Mouse (Mus musculus) adrenal gland, adult 18-20 months (tissue): Measurements from ENCODE around the gene T2. TPM values are rescaled to one million over a fixed set of nuclear protein-coding genes. Genes with fewer than 3 reads are reported as not detected.

Experiments
- DNase-seq, 2 experiments: peaks; one replicate each; pipeline ENCODE4 v3.0.0; 2021 to 2022; ENCODE audit warnings: low spot score in 2 of 2
- total RNA-seq, 2 experiments: library from RNA; stranded (reverse); gene quantifications; 1 replicate in 1 of 2; 2 replicates in 1 of 2; pipeline ENCODE4 v1.2.3; 2021

The T2 gene
- total RNA-seq, 2 experiments from 2014 or later: not detected

DNA sequence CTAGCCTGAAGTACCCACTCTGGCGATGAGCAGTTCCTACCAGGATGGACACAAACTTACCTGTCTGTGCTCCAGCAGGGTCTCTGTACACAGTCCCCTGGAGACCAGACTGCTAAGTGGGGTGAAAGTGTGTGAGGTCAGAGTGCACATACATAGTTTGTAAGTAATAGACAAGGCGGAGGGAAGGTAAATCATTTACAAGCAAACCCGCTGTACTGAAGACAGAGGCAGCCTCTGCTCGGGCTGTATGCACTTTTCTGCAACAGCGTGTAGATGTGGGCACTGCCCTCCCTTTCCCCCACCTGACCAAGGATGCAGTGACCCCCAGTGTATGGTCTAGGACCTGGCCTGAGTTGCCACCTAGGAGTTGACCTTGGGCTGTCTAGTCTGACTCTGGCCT lies 57.9 kb downstream of the T2 start:
- no peak for DNase-seq

DNA sequence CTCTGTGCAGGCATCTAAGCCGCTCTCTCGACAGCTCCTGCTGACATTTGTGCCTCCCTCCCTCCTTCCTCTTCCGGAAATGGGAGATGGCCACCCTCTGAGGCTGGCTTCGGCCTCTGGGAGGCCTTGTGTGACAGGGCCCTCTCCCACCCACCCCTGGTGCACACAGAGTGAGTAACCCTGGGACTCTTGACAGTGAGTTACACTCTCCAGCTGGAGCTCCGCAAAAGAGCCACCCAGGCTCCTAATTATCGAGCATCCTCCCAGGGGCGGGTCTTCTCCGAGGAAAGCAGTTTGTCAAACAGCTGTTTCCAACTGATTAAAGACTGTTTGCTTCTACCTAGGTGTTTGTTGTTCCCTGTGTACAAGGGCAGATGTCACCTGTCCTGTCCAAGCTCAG lies 59.7 kb downstream of the T2 start:
- DNase-seq: no peak

DNA sequence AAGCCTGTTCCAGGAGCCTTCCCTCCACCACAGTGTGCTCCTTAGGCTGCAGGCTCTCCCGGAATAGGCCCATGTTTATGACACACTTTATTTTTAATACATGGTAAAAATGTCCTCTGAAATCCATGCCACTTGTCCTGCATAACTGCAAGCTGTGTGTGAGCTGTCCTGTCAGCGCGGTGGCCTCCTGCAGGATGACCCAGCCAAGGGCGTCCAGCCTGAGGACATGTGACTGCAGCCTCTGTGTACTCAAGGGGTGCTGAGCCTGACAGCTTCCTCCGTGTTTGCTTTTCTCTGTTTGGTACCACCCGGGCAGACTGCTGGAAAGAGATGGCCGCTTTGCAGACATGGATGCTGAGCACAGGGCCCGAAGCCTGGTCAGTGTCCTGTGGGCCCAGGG lies 61.1 kb downstream of the T2 start:
- no peak for DNase-seq

DNA sequence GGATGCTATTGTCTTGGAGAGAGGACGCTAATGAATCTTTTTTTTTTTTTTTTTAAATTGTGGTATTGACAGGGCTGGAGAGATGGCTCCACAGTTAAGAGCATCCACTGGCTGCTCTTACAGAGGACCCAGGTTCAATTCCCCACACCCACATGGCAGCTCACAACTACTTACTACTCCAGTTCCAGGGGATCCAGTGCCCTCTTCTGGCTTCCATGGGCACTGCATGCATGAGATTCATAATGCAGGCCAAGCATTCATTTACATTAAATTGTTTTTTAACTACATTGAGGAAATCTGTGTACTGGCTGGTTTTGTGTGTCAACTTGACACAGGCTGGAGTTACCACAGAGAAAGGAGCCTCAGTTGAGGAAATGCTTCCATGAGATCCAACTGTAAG lies 64.9 kb downstream of the T2 start:
- DNase-seq: no peak

DNA sequence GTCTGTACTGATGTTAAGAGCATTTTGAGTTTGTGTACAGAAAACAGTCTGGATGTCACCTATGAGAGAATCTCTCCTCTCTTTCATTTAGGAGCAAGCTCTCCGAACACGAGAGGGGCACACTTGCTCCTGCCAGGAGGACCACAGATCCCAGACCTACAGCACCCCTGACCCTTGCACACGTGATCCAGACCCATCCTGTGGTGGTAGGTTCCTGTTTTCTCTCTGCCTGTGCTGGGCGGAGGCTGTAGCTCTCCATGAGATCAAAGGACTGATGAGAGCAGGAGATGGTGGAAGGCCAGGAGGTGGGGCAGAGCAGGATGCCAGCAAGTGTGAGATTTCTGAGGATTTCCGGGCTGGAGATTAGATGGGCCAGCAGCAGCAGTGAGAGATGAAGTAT lies 65.7 kb downstream of the T2 start:
- DNase-seq: no peak

DNA sequence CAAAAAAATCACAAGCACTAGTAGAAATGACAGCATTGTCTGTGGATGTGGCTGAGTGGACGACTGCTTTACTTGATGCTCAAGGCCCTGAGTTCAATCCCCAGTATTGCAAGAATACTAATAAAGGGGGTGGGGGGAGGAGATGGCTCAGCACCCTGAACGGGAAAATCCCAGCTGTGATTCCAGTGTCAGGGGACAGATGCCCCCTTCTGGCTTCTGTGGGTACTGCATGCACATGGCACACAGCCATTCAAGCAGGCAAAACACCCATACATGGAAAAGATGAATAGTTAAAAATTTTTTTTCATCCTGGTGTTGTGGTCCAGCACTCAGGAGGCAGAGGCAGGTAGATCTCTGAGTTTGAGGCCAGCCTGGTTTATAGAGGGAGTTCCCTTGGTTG lies 67.5 kb downstream of the T2 start:
- DNase-seq: no peak

DNA sequence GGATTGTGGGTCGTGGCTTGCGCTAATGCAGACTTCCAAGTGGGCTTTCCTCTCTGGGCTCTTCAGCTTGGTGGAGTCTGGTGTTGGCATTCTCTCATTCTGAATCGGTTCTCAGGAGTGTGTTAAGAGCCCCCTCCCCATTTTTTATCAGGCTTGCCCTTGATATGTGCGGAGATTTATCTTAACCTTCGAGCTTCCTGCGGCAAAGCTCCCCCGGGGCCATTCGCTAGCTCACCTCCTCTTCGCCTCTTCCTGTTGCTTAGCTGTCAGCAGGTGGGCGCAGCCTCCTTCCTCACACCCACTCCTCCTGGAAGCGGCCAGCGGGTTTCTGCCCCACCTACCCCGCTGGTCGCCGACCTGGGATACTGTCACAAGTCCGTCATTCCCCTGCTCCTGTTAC lies 73.6 kb downstream of the T2 start:
- no peak for DNase-seq

DNA sequence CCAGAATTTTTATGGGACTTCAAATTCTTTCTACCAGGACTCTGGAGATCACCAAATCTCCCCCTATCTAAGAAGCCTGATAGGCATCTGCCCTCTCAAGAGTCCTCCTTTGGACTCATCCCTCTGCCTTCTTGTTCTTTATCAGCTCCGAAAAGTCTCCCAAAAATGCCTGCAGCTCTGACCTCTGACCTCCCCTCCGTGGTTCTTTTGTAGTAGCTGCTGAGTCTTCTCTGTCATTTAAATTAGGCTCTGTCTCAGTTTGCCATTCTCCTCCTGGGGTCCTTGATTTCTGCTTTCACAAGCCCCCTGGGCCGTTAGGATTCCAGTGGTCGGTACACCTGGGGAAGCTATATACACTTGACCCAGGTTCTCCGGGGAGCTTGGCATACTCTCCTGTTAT lies 74.1 kb downstream of the T2 start:
- no peak for DNase-seq

DNA sequence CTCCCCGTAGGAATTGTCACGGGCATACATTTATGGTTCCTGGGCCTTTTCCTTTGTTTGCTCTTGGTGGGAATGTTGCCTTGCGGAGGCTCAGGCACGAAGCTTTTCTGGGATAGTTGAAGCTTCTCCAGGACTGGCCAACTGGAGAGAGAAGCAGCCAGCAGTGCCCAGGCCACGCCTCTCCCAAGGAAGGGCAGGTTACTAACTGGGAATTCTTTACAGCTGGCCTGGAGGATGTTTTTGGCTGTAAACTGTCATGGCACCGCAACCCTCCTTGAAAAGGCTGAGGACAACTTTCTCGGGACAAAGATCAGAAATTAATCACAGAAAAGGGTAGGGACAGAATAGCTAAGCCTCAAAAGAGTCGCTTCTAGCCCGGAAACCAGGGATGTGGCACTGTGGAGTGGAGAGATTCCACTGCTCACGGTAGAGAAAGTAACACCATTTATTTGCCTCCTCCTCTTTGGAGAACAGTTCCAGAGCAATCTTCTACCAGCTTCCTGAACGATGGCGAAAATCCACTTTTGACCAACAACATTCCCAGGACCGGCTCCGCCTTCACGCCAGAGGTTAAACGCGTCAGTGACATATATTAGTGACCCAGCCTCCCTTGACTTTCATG lies 76.5 kb downstream of the T2 start:
- no peak for DNase-seq

DNA sequence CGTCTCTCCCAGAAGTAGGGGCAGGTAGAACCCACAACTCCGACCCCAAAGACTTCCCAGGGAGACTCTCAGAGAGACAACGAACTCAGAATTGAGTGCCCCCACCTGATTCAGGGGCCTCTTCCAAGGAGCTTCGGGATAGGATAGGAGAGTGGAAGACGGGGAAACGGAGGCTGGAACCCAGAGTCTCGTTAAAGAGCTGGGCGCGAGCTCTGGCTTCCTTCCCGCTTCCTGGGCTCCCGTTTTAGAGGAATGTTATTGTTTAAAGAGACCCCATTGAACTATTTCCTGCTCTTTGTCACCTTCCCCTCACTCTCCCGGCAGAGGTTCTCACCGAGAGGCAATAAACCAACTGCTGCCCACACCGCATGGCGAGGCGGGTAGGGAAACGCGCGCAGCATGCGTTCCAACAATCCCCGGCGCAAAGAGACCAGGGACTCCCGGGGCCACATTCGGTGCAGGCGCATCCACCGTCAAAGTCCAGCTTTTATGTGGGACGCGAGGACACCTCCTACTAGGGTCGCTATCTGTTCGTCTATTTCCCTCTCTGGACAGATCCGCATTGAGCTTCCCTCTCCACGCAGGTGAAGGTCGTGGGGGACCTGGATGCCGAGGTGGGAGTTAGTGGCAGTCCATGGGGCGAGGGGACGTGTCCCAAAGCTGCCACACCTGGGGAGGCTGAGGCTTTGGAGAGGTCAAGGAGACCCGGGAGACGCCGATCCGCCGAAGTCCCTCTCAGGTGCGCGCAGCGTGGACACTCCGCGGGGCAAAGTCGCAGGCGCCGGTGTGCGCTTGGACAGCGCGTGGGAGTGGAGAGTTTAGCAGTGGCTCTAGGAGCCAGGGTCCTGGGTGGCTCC lies 77.6 kb downstream of the T2 start:
- no peak for DNase-seq

DNA sequence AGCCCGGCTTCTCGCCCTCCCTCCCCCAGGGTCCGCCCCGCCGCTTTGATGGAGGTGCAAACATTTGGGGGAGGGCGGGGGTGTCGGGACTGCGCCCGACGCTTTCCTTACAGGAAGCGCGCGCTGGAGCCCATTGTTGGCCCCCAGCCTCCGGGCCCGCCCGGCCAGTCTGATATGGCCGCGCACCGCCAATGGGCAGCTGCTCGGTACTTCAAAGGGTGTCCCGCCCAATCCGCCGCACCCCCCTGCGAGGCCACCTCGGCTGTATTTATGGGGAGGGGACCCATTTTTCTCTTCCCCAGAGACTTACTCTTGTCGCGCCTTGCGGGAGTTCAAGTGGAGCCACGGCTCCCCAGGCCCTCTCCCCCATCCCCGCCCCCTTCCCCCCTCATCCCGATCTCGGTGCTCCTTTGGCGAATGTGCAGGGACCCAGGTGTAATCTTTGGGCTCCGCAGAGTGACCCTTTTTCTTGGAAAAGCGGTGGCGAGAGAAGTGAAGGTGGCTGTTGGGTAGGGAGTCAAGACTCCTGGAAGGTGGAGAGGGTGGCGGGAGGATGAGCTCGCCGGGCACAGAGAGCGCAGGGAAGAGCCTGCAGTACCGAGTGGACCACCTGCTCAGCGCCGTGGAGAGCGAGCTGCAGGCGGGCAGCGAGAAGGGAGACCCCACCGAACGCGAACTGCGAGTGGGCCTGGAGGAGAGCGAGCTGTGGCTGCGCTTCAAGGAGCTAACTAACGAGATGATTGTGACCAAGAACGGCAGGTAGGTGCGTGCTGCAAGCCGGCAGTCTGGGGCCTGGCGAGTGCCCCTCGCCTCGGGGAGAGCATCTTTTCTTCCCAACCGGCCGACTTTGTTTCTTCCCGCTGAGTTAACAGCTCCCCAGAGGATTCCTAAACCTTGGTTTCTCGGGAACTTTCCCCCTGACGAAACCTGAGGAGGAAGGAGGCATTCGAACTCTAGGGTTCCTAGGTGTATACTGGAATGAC lies 78.5 kb downstream of the T2 start, which contains the start of gene T:
Gene T (plus strand): TSS at position 446 of the 983 bp plus-strand sequence.
- no peak for DNase-seq

DNA sequence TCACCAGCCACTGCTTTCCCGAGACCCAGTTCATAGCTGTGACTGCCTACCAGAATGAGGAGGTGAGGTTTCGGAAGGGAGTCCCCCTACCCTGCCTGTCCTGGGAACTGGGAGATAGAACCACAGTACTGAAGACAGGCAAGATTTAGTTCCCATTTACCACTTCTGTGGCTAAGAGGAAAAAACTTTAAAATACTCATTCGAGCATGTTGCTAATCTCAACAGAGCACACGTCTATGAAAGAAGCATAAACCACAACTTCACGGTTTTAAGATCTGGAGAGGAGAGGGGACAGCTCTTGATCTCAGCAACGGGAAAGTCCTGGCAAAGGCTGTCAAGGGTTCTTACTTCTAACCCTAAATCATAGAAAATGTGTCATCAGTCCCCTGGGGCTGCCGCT lies 80.4 kb downstream of the T2 start:
- DNase-seq: no peak

DNA sequence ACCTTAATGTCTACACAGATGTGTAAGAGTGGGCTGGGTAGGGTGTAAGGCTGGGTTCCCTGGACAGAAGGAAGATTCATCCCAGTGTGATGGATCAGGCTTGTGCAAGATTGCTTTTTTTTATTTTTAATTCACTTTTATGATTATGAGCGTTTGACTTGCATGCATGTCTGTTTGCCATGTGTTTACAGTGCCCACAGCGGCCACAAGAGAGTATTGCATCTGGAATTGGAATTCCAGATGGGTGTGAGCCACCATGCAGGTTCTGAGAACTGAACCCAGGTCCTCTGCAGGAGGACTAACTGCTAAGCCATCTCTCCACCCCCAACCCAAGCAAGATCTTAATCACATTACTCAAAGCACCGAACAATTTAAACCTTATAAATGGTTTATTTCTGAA lies 88.3 kb downstream of the T2 start:
- DNase-seq: no peak

DNA sequence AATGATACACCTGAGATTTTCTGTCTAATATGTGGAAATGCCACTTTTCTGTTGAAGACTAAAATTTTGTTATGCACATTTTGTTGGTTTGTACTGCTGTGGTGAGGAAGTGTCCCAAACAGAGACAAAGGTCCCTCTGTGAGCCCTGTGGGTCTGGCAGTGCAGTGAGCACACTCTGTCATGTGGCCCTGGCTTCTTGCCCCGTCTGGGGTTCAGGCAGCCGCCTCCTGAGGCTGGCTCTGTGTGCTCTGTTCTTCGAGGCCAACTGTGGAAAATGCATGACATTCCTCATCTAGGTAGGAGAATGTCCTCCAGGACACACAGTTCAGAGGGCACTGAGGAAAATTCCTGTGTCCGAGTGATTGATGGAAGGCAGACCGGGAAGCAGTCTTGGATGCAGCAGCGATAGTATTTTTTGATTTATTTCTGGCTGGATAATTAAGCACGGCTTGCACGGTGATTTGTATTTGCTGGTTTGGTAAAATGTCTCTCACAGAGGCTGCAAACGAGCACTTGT lies 91.9 kb downstream of the T2 start:
- no peak for DNase-seq

DNA sequence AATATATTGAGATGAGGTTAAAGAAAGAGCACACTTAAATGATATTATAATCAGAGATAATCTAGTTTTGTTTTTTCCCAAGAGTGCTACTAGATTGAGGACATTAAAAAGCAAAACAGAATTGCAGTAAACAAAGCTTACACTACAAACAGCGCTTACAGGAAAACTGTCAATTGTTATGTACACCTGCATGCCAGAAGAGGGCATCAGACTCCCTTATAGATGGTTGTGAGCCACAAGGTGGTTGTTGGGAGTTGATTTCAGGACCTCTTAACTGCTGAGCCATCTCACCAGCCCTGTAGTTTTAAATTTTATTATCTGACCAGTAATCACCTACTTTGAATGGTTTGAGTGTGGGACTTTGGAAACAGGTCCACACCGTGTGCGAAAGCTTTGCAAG lies 92.5 kb downstream of the T2 start:
- no peak for DNase-seq

DNA sequence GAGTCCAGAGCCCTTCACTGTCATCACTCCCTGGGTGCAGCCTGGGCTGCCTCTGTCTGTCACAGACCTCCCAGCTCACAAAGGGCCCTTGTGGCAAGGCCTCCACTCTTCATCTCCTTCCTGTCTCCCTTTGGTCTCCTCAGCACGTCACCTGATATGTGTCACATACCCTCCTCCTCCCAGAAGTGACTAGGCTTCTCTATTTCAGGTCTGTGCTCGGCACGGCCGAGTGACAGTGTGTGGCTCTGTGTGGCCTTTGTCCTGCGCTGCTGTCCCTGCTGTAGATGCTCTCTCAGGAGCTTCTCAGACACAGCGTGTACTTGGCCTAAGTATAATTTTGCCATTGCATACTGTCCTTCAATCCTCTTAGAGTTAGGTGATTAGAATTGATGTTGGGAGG lies 99.4 kb downstream of the T2 start:
- no peak for DNase-seq

DNA sequence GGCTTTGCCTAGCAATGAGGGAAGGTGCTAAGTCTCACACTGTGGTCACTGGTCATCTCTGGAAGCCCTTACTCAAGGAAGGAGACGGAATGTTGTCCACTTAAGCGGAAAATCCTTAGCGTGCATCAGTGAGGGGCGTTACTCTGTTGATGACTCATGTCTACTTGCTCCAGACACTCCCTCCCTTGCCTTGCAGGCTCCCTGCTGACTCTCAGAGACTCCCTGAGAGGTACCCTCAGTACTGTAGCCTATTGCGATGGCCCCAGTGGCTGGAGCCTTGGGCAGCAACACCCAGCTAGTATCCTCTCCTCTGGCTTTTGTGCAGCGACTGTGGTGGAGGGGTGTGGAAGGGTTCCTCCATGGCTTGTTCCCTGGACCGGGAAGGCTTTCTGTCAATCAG lies 99.8 kb downstream of the T2 start:
- no peak for DNase-seq

DNA sequence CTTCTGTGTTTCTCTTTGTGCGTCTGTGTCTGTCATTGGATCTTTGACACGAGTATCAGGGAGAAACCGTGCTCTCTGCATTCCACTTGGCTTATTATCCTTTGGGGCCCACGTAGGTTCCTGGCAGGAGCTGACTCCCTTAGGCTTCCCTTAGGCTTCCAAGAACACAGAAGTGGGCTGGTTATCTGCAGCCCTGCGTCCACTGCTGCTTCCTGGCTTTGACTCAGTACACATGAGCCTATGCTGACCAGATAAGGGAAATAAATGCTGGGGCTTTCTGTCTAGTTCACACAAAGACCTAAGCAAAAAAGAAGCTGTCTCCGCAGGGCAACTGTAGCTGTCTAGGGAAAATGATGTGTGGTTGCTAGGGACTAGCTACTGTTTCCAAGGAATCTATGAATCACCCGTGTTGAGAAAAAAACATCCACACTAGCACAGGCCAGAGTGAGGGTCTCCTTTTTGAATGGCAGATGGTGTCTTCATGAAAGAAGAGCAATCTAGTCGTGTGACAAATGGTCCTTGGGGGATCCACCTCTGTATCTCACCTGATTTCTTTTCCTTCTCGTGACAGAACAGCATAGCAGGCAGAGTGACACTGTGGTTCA lies 101.2 kb downstream of the T2 start:
- DNase-seq: no peak

DNA sequence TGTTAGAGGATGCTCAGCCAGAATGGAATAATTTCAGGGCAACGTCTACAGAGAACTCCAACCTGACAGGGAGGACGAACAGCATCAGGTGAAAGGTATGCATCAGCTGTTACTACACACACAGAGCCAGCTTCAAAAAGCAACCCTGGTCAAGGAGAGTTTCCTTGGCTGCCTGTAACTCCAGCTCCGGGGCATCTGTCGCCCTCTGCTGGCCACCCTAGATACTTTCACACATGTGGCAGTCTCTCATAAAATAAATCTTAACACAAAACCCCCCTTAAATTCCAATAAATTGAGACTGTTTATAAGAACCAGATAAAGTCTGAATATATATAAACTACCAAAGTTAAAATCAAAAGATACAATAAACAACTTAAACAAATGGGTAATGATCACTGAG lies 105.8 kb downstream of the T2 start:
- peak; percentile 49 to 58 for DNase-seq

DNA sequence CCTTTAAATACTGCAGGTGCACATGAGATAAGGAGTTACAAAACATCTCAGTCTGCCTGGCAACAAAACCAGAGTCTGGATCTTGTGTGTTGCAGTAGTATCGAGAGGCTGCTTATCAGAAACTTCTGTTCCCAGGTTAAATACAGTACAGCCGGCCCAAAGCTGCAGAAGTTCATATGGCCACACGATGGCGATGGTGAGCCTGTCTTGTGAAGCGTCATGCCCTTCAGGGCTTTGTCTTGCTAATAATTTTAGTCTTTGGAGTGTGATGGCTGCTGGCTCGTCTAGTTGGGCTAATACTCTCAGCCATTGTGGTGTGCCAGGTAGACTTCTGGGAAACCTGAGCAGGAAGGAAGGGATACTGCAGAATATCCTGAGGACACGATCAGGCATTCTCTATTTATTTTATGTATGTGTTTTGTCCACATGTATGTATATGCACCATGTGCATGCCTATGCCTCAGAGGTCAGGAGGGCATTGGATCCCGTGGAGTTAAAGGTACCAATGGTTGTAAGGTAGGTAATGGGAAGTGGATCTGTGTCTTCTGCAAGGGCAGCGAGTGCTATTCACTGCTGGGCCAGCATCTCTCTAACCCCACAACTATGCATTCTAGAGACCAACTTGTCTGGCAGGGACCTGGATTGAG lies 107.8 kb downstream of the T2 start:
- DNase-seq: peak; percentile 53 to 60

DNA sequence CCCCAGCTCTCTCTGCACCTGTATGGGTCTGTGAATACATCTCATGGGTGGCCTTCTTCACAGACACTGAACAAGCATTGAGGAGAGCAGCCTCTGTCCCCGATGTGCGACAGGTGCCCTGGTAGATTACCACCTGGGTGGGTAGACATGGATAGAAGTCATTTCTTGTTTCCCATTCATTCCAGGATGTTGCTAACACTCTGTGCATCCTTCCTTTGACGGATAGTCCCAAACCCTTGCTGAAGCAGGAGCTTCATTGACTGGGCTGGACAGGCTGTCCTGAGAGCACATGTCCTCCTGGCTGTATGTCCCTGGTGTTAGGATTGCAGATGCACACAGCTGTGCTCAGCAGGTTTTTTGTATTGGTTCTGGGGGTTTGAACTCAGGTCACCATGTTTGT lies 112.0 kb downstream of the T2 start:
- no peak for DNase-seq
